In genomic region chr13:56178416-56179035, GRCm38 (mm10) we compare ENCODE assay signal across 13 mouse cellular contexts. TPM values are rescaled to one million over a fixed set of nuclear protein-coding genes. Genes with fewer than 3 reads are reported as not detected.
DNase-seq lines count a peak whose midpoint lies in the region; ATAC-seq and TF ChIP-seq lines count a peak whose summit lies in the region.
"Had no signal": no experiment of that assay in that cellular context is flagged by ENCODE, and none has a peak within 500 bp of the region (broad histone marks: within the 10 kb centered on the region; RNA-seq: fewer than 3 reads in every experiment).

Gene Tifab, minus strand, starts transcription at chr13:56178885.

- no peak for TF ChIP-seq CTCF in bone marrow, adult 2 months (IDR thresholded peaks at IDR 0.05; ENCODE audit: control insufficient read depth, insufficient read depth, low read length)

- no peaks in the 10 kb centered on the region for H3K27me3 ChIP-seq in hindbrain, embryonic 16.5 days (replicated peaks; ENCODE audit: control insufficient read depth, insufficient read depth, low read length)

- TF ChIP-seq POLR2A in bone marrow, adult 2 months (IDR thresholded peaks at IDR 0.05; ENCODE audit: borderline replicate concordance, control insufficient read depth, low read depth, low read length): peak; percentile 81

- no peak within 1 kb of the TSS for H3K9ac ChIP-seq in hindbrain, embryonic 16.5 days (ENCODE audit: low read depth, low read length)
- H3K9ac ChIP-seq: midbrain, embryonic 13.5 days had no signal

- H3K4me1 ChIP-seq in bone marrow, adult 2 months (ENCODE audit: control insufficient read depth, insufficient read depth, low read length): peaks cover 12% of the 10 kb centered on the region
- no peaks in the 10 kb centered on the region for H3K4me1 ChIP-seq in hindbrain, embryonic 16.5 days (ENCODE audit: control insufficient read depth, insufficient read depth, low read depth, low read length)
- H3K4me1 ChIP-seq: midbrain, embryonic 13.5 days had no signal

- DNase-seq in layer of hippocampus, adult 9-11 months: peak; percentile 71
- DNase-seq in layer of hippocampus, adult 8-10 months (ENCODE audit: low spot score in 2 of 2): no peak
- no peak for DNase-seq in right cerebral cortex, postnatal 36 days (ENCODE audit: low spot score in 2 of 2)
- DNase-seq: cerebellum, postnatal 14 days; kidney, postnatal 36 days; right cerebral cortex, postnatal 25 days had no signal

- no peaks in the 10 kb centered on the region for H3K36me3 ChIP-seq in hindbrain, embryonic 16.5 days (ENCODE audit: control insufficient read depth, insufficient read depth, low read length)
- H3K36me3 ChIP-seq: midbrain, embryonic 13.5 days had no signal

- H3K4me2 ChIP-seq in hindbrain, embryonic 16.5 days (ENCODE audit: low read length): no peak within 1 kb of the TSS
- H3K4me2 ChIP-seq: midbrain, embryonic 13.5 days had no signal

- ATAC-seq in erythroblast, adult 5-6 weeks (replicated peaks; ENCODE audit: low FRiP score, poor library complexity, severe bottlenecking): no peak
- ATAC-seq in megakaryocyte, adult 5-6 weeks (ENCODE audit: poor library complexity, severe bottlenecking): peak; percentile 65
- no peak for ATAC-seq in hindbrain, embryonic 16.5 days
- no peak for ATAC-seq in CD4-positive, CD25-positive, alpha-beta regulatory T cell, adult 4 months
- ATAC-seq: inflammation-experienced regulatory T-cells, adult 6 months; midbrain, embryonic 13.5 days had no signal

- WGBS in bone marrow, adult 2 months: 21% methylated on average over 16 of the region's 16 CpGs
- WGBS in hindbrain, embryonic 16.5 days: 84% methylated on average over 16 of the region's 16 CpGs

- peak within 1 kb of the TSS; percentile 83 for H3K27ac ChIP-seq in bone marrow, adult 2 months (ENCODE audit: control insufficient read depth, insufficient read depth, low read depth, low read length, poor library complexity)
- no peak within 1 kb of the TSS for H3K27ac ChIP-seq in hindbrain, embryonic 16.5 days (ENCODE audit: low read depth, low read length)
- H3K27ac ChIP-seq: midbrain, embryonic 13.5 days had no signal

- peak within 1 kb of the TSS; percentile 68 for H3K4me3 ChIP-seq in bone marrow, adult 2 months (replicated peaks; ENCODE audit: control insufficient read depth, low read depth, low read length)
- H3K4me3 ChIP-seq in hindbrain, embryonic 16.5 days (ENCODE audit: low read length): no peak within 1 kb of the TSS
- H3K4me3 ChIP-seq: midbrain, embryonic 13.5 days had no signal

- H3K9me3 ChIP-seq in hindbrain, embryonic 16.5 days (ENCODE audit: control insufficient read depth, low read length): 0 out of 2 replicates have a peak, but pooled peaks cover 3% of the 10 kb centered on the region
- H3K9me3 ChIP-seq: midbrain, embryonic 13.5 days had no signal

RNA-seq across cellular contexts. Expression of gene Tifab, which starts in this region (rescaled TPM):
- 1 to 10 TPM; 1.6 to 7.4 (median 3.9) TPM for total RNA-seq in layer of hippocampus, adult 8-10 months (2022)
- polyA plus RNA-seq in bone marrow, adult 2 months (2011; ENCODE audit: insufficient read depth, insufficient read length, low replicate concordance, missing spikeins): 22.4 and 70.7 TPM in 2 replicates
- 8.4 and 18.3 TPM in 2 replicates for total RNA-seq in erythroblast, adult 5-6 weeks (2015; ENCODE audit: low replicate concordance)
- total RNA-seq in erythroblast, adult 5-6 weeks (2017; ENCODE audit: low replicate concordance): 10.9 and 16.3 TPM in 2 replicates
- total RNA-seq in megakaryocyte, adult 5-6 weeks (2015): 161 and 168 TPM in 2 replicates
- 230 and 238 TPM in 2 replicates for total RNA-seq in megakaryocyte, adult 5-6 weeks (2017)
- 1.0 and 1.3 TPM in 2 replicates for polyA plus RNA-seq in hindbrain, embryonic 16.5 days (2015; fragmentation: Nextera tagmentation; extraction: Ambion mirVana)
- polyA plus RNA-seq in CD4-positive, CD25-positive, alpha-beta regulatory T cell, adult 4 months (2017; shearing (Covaris generic)): under 1 TPM in 1 of 2 experiments, not detected in 1; 0.22 TPM

Comparison
In these comparisons a context has a peak if more than half of its experiments do, and no peak if none do; other contexts are left out.
1. RNA of gene Tifab (total RNA-seq): 161 to 238 TPM in megakaryocyte, adult 5-6 weeks; 8.4 to 18.3 TPM in erythroblast, adult 5-6 weeks and 1.6 to 7.4 TPM in layer of hippocampus, adult 8-10 months; every median in the first group is over 4 times any median in the second.
2. RNA of gene Tifab (polyA plus RNA-seq): 22.4 to 70.7 TPM in bone marrow, adult 2 months; 1.0 to 1.3 TPM in hindbrain, embryonic 16.5 days and 0.22 TPM in CD4-positive, CD25-positive, alpha-beta regulatory T cell, adult 4 months; every median in the first group is over 10 times any median in the second.